Mouse (Mus musculus): ENCODE measurements at regions not wholly inside any gene's neighbourhood (a gene's known extent, or its start where the extent isn't known, plus 50 kb on each side); places are given as distances from the start of the nearest gene placed in this dataset.

DNA sequence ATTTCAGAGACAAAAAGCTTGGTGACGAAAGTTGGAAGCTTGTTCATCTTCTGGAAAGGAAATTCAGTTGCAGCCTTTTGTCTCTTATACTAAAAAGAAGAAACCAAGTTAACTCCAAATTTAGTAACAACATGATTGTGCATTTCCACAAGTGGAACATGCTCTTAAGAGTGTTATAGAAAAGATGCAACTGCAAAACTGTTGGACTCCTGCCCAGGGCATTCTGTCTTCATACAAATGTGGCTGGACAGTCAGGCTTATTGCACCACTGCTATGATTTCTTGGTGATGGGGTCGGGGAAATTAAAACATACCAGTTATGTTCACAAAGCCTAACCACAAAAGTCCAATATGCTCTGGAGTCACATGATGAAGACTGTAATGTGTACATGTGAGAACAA is 194.8 kb downstream of the Gm5447 start:
- TF ChIP-seq GATA1 (IDR thresholded peaks at IDR 0.05; ENCODE audit: borderline replicate concordance, low read length) (no peak), FLI1 (IDR thresholded peaks at IDR 0.05; ENCODE audit: low read length) (no peak)
